Mouse (Mus musculus): ENCODE measurements around the gene Gm9833. TPM values are rescaled to one million over a fixed set of nuclear protein-coding genes. Genes with fewer than 3 reads are reported as not detected.
"Not testable (repeated sequence)": the region's sequence is repeated elsewhere in the genome, so short reads cannot be mapped to it uniquely, and the experiment has no call there.

Gm9833 gene
- 0.50 and 0.70 TPM in 2 replicates for polyA plus RNA-seq (2015; fragmentation: Nextera tagmentation; extraction: Ambion mirVana)

DNA sequence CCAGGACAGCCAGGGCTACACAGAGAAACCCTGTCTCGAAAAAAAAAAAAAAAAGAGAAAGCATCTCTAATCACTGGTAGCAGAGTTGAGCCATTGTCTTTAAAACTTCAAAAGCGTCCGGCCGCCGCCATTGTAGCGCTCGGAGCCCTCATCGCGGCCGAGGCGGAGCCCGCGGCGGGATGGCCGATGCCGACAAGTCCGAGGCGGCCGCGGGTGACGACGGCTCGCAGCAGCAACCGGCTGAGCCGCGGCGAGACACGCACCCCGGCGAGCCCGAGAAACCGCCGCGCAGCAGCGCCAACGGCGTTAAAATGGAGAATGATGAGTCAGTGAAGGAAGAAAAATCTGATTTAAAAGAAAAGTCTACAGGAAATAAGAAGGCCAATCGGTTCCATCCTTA lies at the start of gene Gm9833:
Gene Gm9833, plus strand, starts transcription at position 117 of the 400 bp plus-strand sequence.
- not testable (repeated sequence) for H3K27me3 ChIP-seq (ENCODE audit: insufficient read depth, low read length); H3K9ac ChIP-seq (replicated peaks); H3K4me3 ChIP-seq (ENCODE audit: low read depth, low read length); H3K27ac ChIP-seq (ENCODE audit: low read depth); H3K9me3 ChIP-seq (ENCODE audit: low read length); ATAC-seq; DNase-seq; H3K36me3 ChIP-seq (replicated peaks; ENCODE audit: insufficient read depth, low read length)
- peaks cover 20% of the 10 kb centered on the region for H3K4me1 ChIP-seq (ENCODE audit: insufficient read depth)
- H3K4me2 ChIP-seq (ENCODE audit: low read depth, low read length) = peak within 1 kb of the TSS; percentile 45; the same call in 1 of the 2 replicates
- WGBS (ENCODE audit: insufficient replicate concordance) = 38% methylated on average over 24 of the region's 38 CpGs

DNA sequence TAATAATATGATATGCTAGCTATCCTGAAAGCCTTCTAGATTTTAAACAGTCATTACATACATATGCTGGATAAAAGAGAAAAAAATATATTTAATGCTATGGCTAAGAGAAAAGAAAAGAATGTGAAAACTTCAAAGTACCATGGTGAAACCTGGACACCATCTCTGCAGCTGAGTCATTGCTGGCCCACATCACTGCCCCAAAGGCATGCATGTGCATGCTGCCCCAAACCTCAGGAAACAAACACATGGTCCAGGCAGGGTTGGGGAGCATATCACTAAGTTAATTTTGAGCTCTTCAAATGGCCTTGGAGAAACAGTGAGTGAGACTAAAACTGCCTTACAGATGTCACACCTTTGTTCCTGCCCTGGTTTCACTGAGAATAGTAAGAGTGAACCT lies 17.8 kb upstream of the Gm9833 start:
- Histone ChIP-seq H3K36me3 (replicated peaks; ENCODE audit: insufficient read depth, low read length) (no peaks in the 10 kb centered on the region), H3K9me3 (ENCODE audit: low read length) (no peaks in the 10 kb centered on the region), H3K27me3 (ENCODE audit: insufficient read depth, low read length) (no peaks in the 10 kb centered on the region), H3K4me2 (ENCODE audit: low read depth, low read length) (no peak overlapping the region), H3K9ac (replicated peaks) (no peak overlapping the region), H3K4me1 (ENCODE audit: insufficient read depth) (no peaks in the 10 kb centered on the region), H3K27ac (ENCODE audit: low read depth) (no peak overlapping the region), H3K4me3 (ENCODE audit: low read depth, low read length) (no peak overlapping the region)
- no peak for TF ChIP-seq EP300 (IDR thresholded peaks at IDR 0.05; ENCODE audit: low read depth)
- no peak for DNase-seq
- ATAC-seq = no peak

DNA sequence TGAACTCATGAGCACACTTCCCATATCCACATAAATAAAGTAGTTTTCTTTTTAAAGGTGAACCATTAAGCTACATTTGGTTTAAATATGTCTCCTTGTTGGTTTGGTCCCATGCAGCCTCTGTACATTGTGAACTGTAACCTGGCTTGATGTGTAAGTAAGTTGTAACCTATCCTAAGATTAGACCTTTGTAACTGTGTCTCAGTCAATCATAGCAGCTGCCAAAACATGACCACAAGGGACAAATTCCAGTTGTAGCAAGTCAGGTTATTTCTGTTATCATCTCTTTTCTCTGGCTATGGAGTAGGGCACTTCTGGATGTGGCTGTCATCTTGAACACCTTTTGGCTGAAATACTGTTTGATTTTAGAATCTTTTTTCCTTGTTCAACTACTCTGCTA lies 12.1 kb upstream of the Gm9833 start:
- Histone ChIP-seq H3K4me1 (ENCODE audit: insufficient read depth) (peaks cover 6% of the 10 kb centered on the region), H3K9ac (replicated peaks) (no peak overlapping the region), H3K27ac (ENCODE audit: low read depth) (peak overlapping the region; percentile 34; the same call in 1 of the 2 replicates), H3K36me3 (replicated peaks; ENCODE audit: insufficient read depth, low read length) (no peaks in the 10 kb centered on the region), H3K27me3 (ENCODE audit: insufficient read depth, low read length) (no peaks in the 10 kb centered on the region), H3K4me2 (ENCODE audit: low read depth, low read length) (no peak overlapping the region), H3K9me3 (ENCODE audit: low read length) (no peaks in the 10 kb centered on the region), H3K4me3 (ENCODE audit: low read depth, low read length) (no peak overlapping the region)
- ATAC-seq (peak; percentile 75), DNase-seq (no peak)
- TF ChIP-seq CTCF (IDR thresholded peaks at IDR 0.05; ENCODE audit: low read depth) (no peak), EP300 (IDR thresholded peaks at IDR 0.05; ENCODE audit: low read depth) (no peak)

DNA sequence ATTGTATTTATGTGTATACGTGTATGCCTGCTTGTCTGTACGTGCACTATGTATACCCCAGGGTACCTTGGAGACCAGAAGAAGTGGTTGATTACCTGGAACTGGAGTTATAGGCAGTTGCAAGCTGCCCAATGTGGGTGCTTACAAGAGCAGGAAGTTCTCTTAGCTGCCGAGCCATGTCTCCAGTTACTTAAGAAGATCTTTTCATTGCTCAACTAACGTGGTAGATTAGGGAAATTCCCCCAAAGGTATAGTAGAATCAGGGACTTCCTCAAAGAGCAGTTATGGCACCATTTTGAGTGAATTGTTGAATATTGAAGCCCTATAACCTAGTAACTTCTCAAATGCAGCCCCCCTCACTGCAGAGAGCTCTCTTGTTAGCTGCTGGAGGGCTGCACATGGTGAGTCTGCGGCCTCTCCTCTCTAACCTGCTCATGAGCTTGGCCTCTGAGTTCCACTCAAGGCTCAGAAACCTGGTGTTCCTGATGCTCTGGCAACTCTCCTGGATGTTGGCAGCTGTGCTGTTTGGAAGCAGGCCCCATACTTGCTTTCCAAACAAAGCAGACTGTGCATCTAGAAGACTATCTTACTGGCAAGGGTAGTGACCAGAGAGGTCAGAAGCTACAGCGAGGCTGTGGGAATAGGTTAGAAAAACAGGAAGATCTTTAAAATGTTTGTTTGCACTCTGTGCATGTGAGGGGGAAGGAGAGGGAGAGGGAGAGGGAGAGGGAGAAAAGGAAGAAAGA lies 10.6 kb upstream of the Gm9833 start:
- Histone ChIP-seq H3K9ac (replicated peaks) (no peak overlapping the region), H3K9me3 (ENCODE audit: low read length) (no peaks in the 10 kb centered on the region), H3K4me1 (ENCODE audit: insufficient read depth) (peaks cover 6% of the 10 kb centered on the region), H3K4me3 (ENCODE audit: low read depth, low read length) (no peak overlapping the region), H3K27ac (ENCODE audit: low read depth) (no peak overlapping the region), H3K27me3 (ENCODE audit: insufficient read depth, low read length) (no peaks in the 10 kb centered on the region), H3K4me2 (ENCODE audit: low read depth, low read length) (no peak overlapping the region), H3K36me3 (replicated peaks; ENCODE audit: insufficient read depth, low read length) (no peaks in the 10 kb centered on the region)
- DNase-seq = no peak
- 62% methylated on average over 6 of the region's 6 CpGs for WGBS (ENCODE audit: insufficient replicate concordance)
- TF ChIP-seq CTCF (IDR thresholded peaks at IDR 0.05; ENCODE audit: low read depth) = no peak
- no peak for TF ChIP-seq EP300 (IDR thresholded peaks at IDR 0.05; ENCODE audit: low read depth)
- ATAC-seq = no peak

- H3K27ac ChIP-seq (ENCODE audit: low read depth) = no peak overlapping the region
These were observed 9.8 kb upstream of the Gm9833 start for GRCm38 (mm10) chr3:10078113-10078512.

GRCm38 (mm10) chr3:10081336-10081735 lies 6.6 kb upstream of the Gm9833 start:
- Histone ChIP-seq H3K4me1 (ENCODE audit: insufficient read depth) (peaks cover 23% of the 10 kb centered on the region), H3K36me3 (replicated peaks; ENCODE audit: insufficient read depth, low read length) (no peaks in the 10 kb centered on the region), H3K9ac (replicated peaks) (no peak overlapping the region), H3K4me2 (ENCODE audit: low read depth, low read length) (no peak overlapping the region), H3K9me3 (ENCODE audit: low read length) (no peaks in the 10 kb centered on the region), H3K4me3 (ENCODE audit: low read depth, low read length) (no peak overlapping the region), H3K27ac (ENCODE audit: low read depth) (no peak overlapping the region), H3K27me3 (ENCODE audit: insufficient read depth, low read length) (no peaks in the 10 kb centered on the region)
- no peak for DNase-seq
- 58% methylated on average over 5 of the region's 5 CpGs for WGBS (ENCODE audit: insufficient replicate concordance)
- TF ChIP-seq EP300 (IDR thresholded peaks at IDR 0.05; ENCODE audit: low read depth) (no peak), CTCF (IDR thresholded peaks at IDR 0.05; ENCODE audit: low read depth) (no peak)
- ATAC-seq = no peak

More at GRCm38 (mm10) chr3:10078113-10078512, 9.8 kb upstream of the Gm9833 start:
- Histone ChIP-seq H3K27me3 (ENCODE audit: insufficient read depth, low read length) (no peaks in the 10 kb centered on the region), H3K4me2 (ENCODE audit: low read depth, low read length) (no peak overlapping the region), H3K4me1 (ENCODE audit: insufficient read depth) (peaks cover 10% of the 10 kb centered on the region), H3K9me3 (ENCODE audit: low read length) (no peaks in the 10 kb centered on the region), H3K4me3 (ENCODE audit: low read depth, low read length) (no peak overlapping the region), H3K9ac (replicated peaks) (no peak overlapping the region), H3K36me3 (replicated peaks; ENCODE audit: insufficient read depth, low read length) (no peaks in the 10 kb centered on the region)
- no peak for TF ChIP-seq CTCF (IDR thresholded peaks at IDR 0.05; ENCODE audit: low read depth)
- TF ChIP-seq EP300 (IDR thresholded peaks at IDR 0.05; ENCODE audit: low read depth) = no peak
- DNase-seq (no peak), ATAC-seq (no peak)
- 78% methylated on average over 2 of the region's 2 CpGs for WGBS (ENCODE audit: insufficient replicate concordance)

Measured in liver, postnatal 0 days (tissue).